Mouse (Mus musculus): ENCODE results near the gene Elof1.

GRCm38 (mm10) chr9:22161299-22161698 is 44.3 kb upstream of the Elof1 start:
- no peak for TF ChIP-seq CTCF (IDR thresholded peaks at IDR 0.05; ENCODE audit: low read depth, low read length)
- TF ChIP-seq GATA1 (IDR thresholded peaks at IDR 0.05; ENCODE audit: borderline replicate concordance, low read length): no peak
- no peak for TF ChIP-seq GATA2 (IDR thresholded peaks at IDR 0.05; ENCODE audit: borderline replicate concordance, low read depth, low read length)

Measured in G1E (cell line).